ENCODE assay signal across 14 mouse cellular contexts in the genomic region with DNA sequence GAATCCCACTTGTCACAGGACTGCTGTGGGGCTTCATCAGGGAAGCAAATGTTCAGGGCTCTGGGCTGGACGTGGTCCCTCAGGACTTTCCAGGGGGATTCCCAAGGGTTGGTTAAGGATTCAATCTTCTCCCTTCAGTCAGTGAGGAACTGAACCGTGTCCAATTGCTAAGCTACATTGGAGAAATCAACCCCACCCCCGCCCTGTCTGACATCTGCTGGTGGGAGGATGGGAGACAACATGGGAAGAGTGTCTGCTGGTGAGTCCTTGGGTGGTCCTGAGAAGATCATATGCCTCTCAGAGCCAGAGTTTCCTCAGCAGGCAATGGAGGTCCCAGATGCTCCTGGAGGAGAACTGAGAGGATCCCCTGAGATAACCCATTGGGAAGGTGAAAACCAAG. TPM values are rescaled to one million over a fixed set of nuclear protein-coding genes. Genes with fewer than 3 reads are reported as not detected.
"Had no signal": no experiment of that assay in that cellular context is flagged by ENCODE, and none has a peak within 500 bp of the region (broad histone marks: within the 10 kb centered on the region; RNA-seq: fewer than 3 reads in every experiment).

No protein-coding gene starts in this region.

- ATAC-seq: intestine, embryonic 16.5 days; lung, postnatal 0 days had no signal

- H3K4me3 ChIP-seq: limb, embryonic 10.5 days; liver, embryonic 15.5 days; neural tube, embryonic 13.5 days had no signal

- DNase-seq: kidney, adult 8-10 months; kidney, postnatal 14 days; lung, adult 2 months; lung, postnatal 36 days; midbrain, embryonic 14.5 days; right cerebral cortex, adult 18-20 months; thymus, adult 2 months; thymus, postnatal 25 days had no signal

- H3K27ac ChIP-seq: limb, embryonic 10.5 days; liver, embryonic 15.5 days; neural tube, embryonic 13.5 days had no signal

- H3K4me2 ChIP-seq: liver, embryonic 11.5 days; liver, embryonic 15.5 days; neural tube, embryonic 13.5 days had no signal

- H3K9me3 ChIP-seq: limb, embryonic 10.5 days; liver, embryonic 15.5 days; neural tube, embryonic 13.5 days had no signal

- H3K27me3 ChIP-seq: neural tube, embryonic 13.5 days had no signal

- H3K9ac ChIP-seq: liver, embryonic 15.5 days had no signal

- H3K36me3 ChIP-seq: limb, embryonic 10.5 days; liver, embryonic 15.5 days; neural tube, embryonic 13.5 days had no signal

RNA-seq across cellular contexts. Expression of gene Bpi, which starts 25.5 kb away (rescaled TPM):
- polyA plus RNA-seq: intestine, embryonic 16.5 days; limb, embryonic 10.5 days; liver, embryonic 11.5 days; liver, embryonic 15.5 days; lung, adult 2 months; lung, postnatal 0 days; midbrain, embryonic 14.5 days; neural tube, embryonic 13.5 days had no signal
